Mouse (Mus musculus) ES-E14 (cell line): ENCODE data around the gene Ccdc160. TPM values are rescaled to one million over a fixed set of nuclear protein-coding genes. Genes with fewer than 3 reads are reported as not detected.

ENCODE experiments used
- DNase-seq: peaks from one replicate; pipeline ENCODE4 v3.0.0-alpha.2; 2013; ENCODE audit warnings: low read depth, low spot score
- H3K27ac ChIP-seq: 2 replicates; pipeline ENCODE4 v1.5.1; 2012; ENCODE audit warnings: low read depth, mild to moderate bottlenecking, low read length, moderate library complexity, mixed read lengths; ENCODE audit not compliant: poor library complexity, insufficient read depth, severe bottlenecking
- H3K36me3 ChIP-seq: 2 replicates; pipeline ENCODE4 v1.6.1; 2012; ENCODE audit warnings: mild to moderate bottlenecking, low read length, moderate library complexity, mixed read lengths; ENCODE audit not compliant: control insufficient read depth, poor library complexity, insufficient read depth, severe bottlenecking
- H3K4me1 ChIP-seq, 2 experiments: fragments of 150-350 bp in 1 of 2; sonication (generic) in 1 of 2; 2 replicates each; pipeline ENCODE4 v1.6.1; 2012; ENCODE audit warnings: low read length in 2 of 2, mild to moderate bottlenecking in 1 of 2, mixed read lengths in 1 of 2; ENCODE audit not compliant: control insufficient read depth in 2 of 2, insufficient read depth in 2 of 2, poor library complexity in 1 of 2
- H3K4me3 ChIP-seq, 2 experiments: fragments of 150-350 bp in 1 of 2; sonication (generic) in 1 of 2; 2 replicates each; pipeline ENCODE4 v1.5.1; 2012; ENCODE audit warnings: low read length in 2 of 2, low read depth in 1 of 2, mild to moderate bottlenecking in 1 of 2, mixed read lengths in 1 of 2; ENCODE audit not compliant: insufficient read depth in 1 of 2, poor library complexity in 1 of 2, severe bottlenecking in 1 of 2
- H3K9ac ChIP-seq: 2 replicates; pipeline ENCODE4 v1.6.1; 2012; ENCODE audit warnings: low read depth, mild to moderate bottlenecking, low read length, mixed read lengths; ENCODE audit not compliant: poor library complexity, insufficient read depth, severe bottlenecking
- H3K9me3 ChIP-seq: fragments of 150-350 bp; sonication (generic); 2 replicates; pipeline ENCODE4 v1.6.1; 2012; ENCODE audit warnings: low read depth, mild to moderate bottlenecking, low read length; ENCODE audit not compliant: control insufficient read depth, insufficient read depth
- CHD2 ChIP-seq: IDR thresholded peaks from 2 replicates; pipeline ENCODE4 v1.6.1; 2014; ENCODE audit warnings: mild to moderate bottlenecking, low read depth, low read length, inconsistent platforms
- HCFC1 ChIP-seq: IDR thresholded peaks from 2 replicates; pipeline ENCODE4 v1.6.1; 2012; ENCODE audit warnings: low read length, inconsistent platforms, borderline replicate concordance; ENCODE audit not compliant: insufficient read depth
- MAFK ChIP-seq: IDR thresholded peaks from 2 replicates; pipeline ENCODE4 v1.6.1; 2014; ENCODE audit warnings: mild to moderate bottlenecking, low read depth, low read length, inconsistent platforms; ENCODE audit not compliant: insufficient read depth
- ZC3H11A ChIP-seq: IDR thresholded peaks from 2 replicates; pipeline ENCODE4 v1.6.1; 2012; ENCODE audit warnings: low read depth, mild to moderate bottlenecking, inconsistent platforms, low read length, borderline replicate concordance
- ZNF384 ChIP-seq: IDR thresholded peaks from 2 replicates; pipeline ENCODE4 v1.6.1; 2012; ENCODE audit warnings: low read depth, low read length, inconsistent platforms
- in situ Hi-C, 2 experiments: fragments of 600-800 bp; cut with MboI; formaldehyde crosslinking; loops; one replicate each; pipeline ENCODE4 v1.15.1; 2025; ENCODE audit warnings: low sequenced_read_pairs in 2 of 2, inconsistent platforms in 1 of 2; ENCODE audit not compliant: unreplicated experiment in 2 of 2
- total RNA-seq: library from RNA; depleted of rRNA; stranded (reverse); fragments of 300-350 nt; gene quantifications from 2 replicates; pipeline ENCODE4 v1.2.3, GENCODE M21; 2012

Gene Ccdc160
- total RNA-seq, 1 experiment: 3.4 TPM

- no peak for DNase-seq
- H3K36me3 ChIP-seq: peaks cover 8% of the 10 kb centered on the region
- peak overlapping the region; percentile 31 to 52; a peak in 3 of 4 replicates for H3K4me3 ChIP-seq
- no peak overlapping the region for H3K9ac ChIP-seq
- in situ Hi-C loops: no loop called here
- peak overlapping the region; percentile 81; the same call in 1 of the 2 replicates for H3K27ac ChIP-seq
- TF ChIP-seq ZC3H11A: no peak
- TF ChIP-seq CHD2: no peak
- TF ChIP-seq HCFC1: no peak
- TF ChIP-seq ZNF384: peak; percentile 74
- no peak for TF ChIP-seq MAFK
- H3K4me1 ChIP-seq: peaks cover 0 to 6% of the 10 kb centered on the region in 2 experiments; a peak in 1 of 4 replicates
- no peaks in the 10 kb centered on the region for H3K9me3 ChIP-seq
Measured at GRCm38 (mm10) chrX:52745917-52746316, 45.1 kb upstream of the Ccdc160 start.

DNA sequence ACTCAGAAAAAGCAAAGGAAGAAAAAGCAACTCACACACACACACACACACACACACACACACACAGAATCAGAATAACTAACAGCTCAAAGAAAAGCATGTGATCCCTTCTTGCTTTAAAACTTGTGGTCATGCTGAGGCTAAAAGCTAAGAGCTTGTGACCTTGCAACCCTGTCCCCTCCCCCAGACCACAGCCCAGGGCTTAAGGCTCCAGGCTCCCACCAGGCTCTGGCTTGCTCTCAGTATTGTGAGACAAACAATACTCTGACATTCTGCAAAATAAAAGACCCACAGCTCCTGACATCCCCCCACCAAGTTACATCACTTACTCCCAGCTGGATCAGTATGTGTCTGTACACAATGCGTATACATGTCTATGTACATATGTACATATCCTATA, 44.2 kb upstream of the Ccdc160 start:
- no peak for TF ChIP-seq HCFC1
- TF ChIP-seq MAFK: peak; percentile 22; the same call in 1 of the 2 replicates

GRCm38 (mm10) chrX:52753491-52754085, 37.4 kb upstream of the Ccdc160 start:
- H3K9me3 ChIP-seq: no peaks in the 10 kb centered on the region
- TF ChIP-seq ZC3H11A (no peak), ZNF384 (0 out of 2 replicates have a peak, but pooled peaks have one; percentile 29)
- DNase-seq: no peak
- H3K36me3 ChIP-seq: no peaks in the 10 kb centered on the region
- H3K4me1 ChIP-seq: peaks cover 0 to 6% of the 10 kb centered on the region in 2 experiments; a peak in 1 of 4 replicates
- peak overlapping the region; percentile 73 for H3K27ac ChIP-seq
- H3K9ac ChIP-seq: no peak overlapping the region
- in situ Hi-C loops: no loop called here
- H3K4me3 ChIP-seq: no peak overlapping the region

More for the DNA sequence above, 44.2 kb upstream of the Ccdc160 start:
- peaks cover 0 to 8% of the 10 kb centered on the region in 2 experiments; a peak in 1 of 4 replicates for H3K4me1 ChIP-seq
- H3K27ac ChIP-seq: no peak overlapping the region; the same call in 1 of the 2 replicates
- no peak overlapping the region for H3K4me3 ChIP-seq
- H3K9ac ChIP-seq: no peak overlapping the region
- in situ Hi-C loops: no loop called here
- peak; percentile 54 for DNase-seq
- H3K9me3 ChIP-seq: no peaks in the 10 kb centered on the region
- H3K36me3 ChIP-seq: peaks cover 6% of the 10 kb centered on the region

- TF ChIP-seq HCFC1 (no peak), CHD2 (no peak), MAFK (no peak), ZNF384 (no peak), ZC3H11A (no peak)
- no peak for DNase-seq
- H3K4me3 ChIP-seq: no peak overlapping the region
- no peak overlapping the region for H3K27ac ChIP-seq
- in situ Hi-C loops: no loop called here
- no peaks in the 10 kb centered on the region for H3K9me3 ChIP-seq
- H3K9ac ChIP-seq: no peak overlapping the region
- H3K4me1 ChIP-seq: peaks cover 0 to 3% of the 10 kb centered on the region in 2 experiments; a peak in 2 of 4 replicates
- no peaks in the 10 kb centered on the region for H3K36me3 ChIP-seq
Measured at GRCm38 (mm10) chrX:52757164-52757563, 33.8 kb upstream of the Ccdc160 start.

- in situ Hi-C loops: no loop called here
- Histone ChIP-seq H3K27ac (no peak overlapping the region; the same call in 1 of the 2 replicates), H3K9me3 (no peaks in the 10 kb centered on the region), H3K4me1 (peaks cover 0 to 2% of the 10 kb centered on the region in 2 experiments; a peak in 2 of 4 replicates), H3K9ac (no peak overlapping the region), H3K36me3 (no peaks in the 10 kb centered on the region), H3K4me3 (no peak overlapping the region)
- no peak for DNase-seq
- TF ChIP-seq ZC3H11A: no peak
- TF ChIP-seq ZNF384: no peak
- no peak for TF ChIP-seq CHD2
- TF ChIP-seq MAFK: no peak
Measured at GRCm38 (mm10) chrX:52759232-52759631, 31.8 kb upstream of the Ccdc160 start.
